Mouse (Mus musculus): ENCODE results near the gene Lama4. TPM values are rescaled to one million over a fixed set of nuclear protein-coding genes. Genes with fewer than 3 reads are reported as not detected.

The Lama4 gene
- total and polyA plus RNA-seq, 3 experiments: 40.7 to 55.4 (median 51.8) TPM

DNA sequence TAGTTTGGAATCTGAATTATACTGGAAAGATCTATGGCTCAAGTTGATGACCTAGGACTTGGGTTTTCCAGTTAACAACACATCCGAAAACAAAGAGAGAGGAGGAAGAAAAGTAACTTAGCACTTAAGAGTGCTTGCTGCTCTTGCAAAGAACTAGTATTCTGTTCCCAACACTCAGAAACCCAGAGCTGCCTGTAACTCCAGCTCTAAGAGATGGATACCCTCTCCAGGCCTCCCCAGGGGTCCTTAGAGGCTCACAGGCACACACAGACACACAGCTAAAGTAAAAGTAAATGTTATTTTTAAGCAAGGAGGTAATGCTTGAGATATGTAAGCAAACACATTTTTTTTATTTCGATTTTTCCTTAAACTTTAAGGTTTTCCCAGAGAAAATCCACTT is 49.5 kb downstream of the Lama4 start:
- TF ChIP-seq CTCF (IDR thresholded peaks at IDR 0.05) (no peak), POLR2A (IDR thresholded peaks at IDR 0.05; ENCODE audit: insufficient read depth, low read depth, low read length) (no peak), EP300 (IDR thresholded peaks at IDR 0.05; ENCODE audit: insufficient read depth, low read depth, low read length) (no peak)
- Histone ChIP-seq H3K79me2 (replicated peaks; ENCODE audit: control insufficient read depth, insufficient read depth, low read length) (no peaks in the 10 kb centered on the region; the same call in 1 of the 2 replicates), H3K9ac (ENCODE audit: low read depth, low read length) (no peak overlapping the region), H3K36me3 (ENCODE audit: control insufficient read depth, insufficient read depth, low read length) (peaks cover 38% of the 10 kb centered on the region), H3K27me3 (ENCODE audit: control insufficient read depth, insufficient read depth, low read length) (no peaks in the 10 kb centered on the region), H3K27ac (no peak overlapping the region), H3K4me1 (ENCODE audit: control insufficient read depth, insufficient read depth, low read length) (peaks cover 1% of the 10 kb centered on the region), H3K4me3 (no peak overlapping the region)
- WGBS: 80% methylated on average over 2 of the region's 2 CpGs
- intact Hi-C loops (cut with DNase I): no loop called here
- DNase-seq: no peak

DNA sequence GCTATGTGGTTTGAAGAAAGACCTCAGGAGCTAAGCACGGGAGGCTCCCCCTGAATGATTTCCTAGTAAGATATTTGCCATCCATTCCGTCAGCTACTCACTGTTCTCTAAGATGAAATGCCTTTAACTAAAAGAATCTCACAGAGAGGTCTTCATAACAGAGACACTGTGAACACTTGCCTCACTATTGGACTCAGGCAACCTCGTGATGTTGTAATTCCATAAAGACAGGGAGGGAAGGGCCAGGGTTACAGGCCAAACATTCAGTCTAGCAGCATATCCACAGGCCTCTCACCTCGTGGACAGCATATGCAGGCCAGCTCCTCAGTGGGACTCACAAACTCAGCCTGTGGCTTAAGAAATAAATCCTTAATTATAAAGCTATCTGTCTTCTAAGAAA is 52.7 kb downstream of the Lama4 start:
- no peak for DNase-seq
- Histone ChIP-seq H3K36me3 (ENCODE audit: control insufficient read depth, insufficient read depth, low read length) (peaks cover 34% of the 10 kb centered on the region), H3K9ac (ENCODE audit: low read depth, low read length) (no peak overlapping the region), H3K4me1 (ENCODE audit: control insufficient read depth, insufficient read depth, low read length) (peaks cover 3% of the 10 kb centered on the region), H3K27ac (no peak overlapping the region), H3K79me2 (replicated peaks; ENCODE audit: control insufficient read depth, insufficient read depth, low read length) (no peaks in the 10 kb centered on the region; the same call in 1 of the 2 replicates), H3K4me3 (no peak overlapping the region), H3K27me3 (ENCODE audit: control insufficient read depth, insufficient read depth, low read length) (no peaks in the 10 kb centered on the region)
- WGBS: 80% methylated on average over 4 of the region's 4 CpGs
- intact Hi-C loops (cut with DNase I): no loop called here
- TF ChIP-seq CTCF (IDR thresholded peaks at IDR 0.05): no peak
- no peak for TF ChIP-seq EP300 (IDR thresholded peaks at IDR 0.05; ENCODE audit: insufficient read depth, low read depth, low read length)
- no peak for TF ChIP-seq POLR2A (IDR thresholded peaks at IDR 0.05; ENCODE audit: insufficient read depth, low read depth, low read length)

DNA sequence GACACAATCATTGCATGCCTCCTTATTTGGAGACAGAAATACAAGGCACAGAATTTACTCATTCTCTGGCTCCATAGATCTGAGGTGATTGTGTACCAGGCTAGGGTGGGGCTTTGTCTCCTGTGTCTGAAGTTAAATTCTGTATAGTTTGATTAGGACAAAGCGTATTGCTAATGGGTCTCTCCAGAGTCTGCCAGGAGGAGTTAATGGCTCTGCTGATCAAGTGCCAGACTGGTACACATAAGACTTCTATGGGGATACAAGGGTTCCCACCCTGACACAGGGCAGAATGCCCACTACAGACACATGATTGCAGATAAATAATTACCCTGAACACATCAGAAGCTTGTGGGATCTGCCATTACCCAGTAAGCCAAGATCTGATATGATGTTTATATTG is 53.3 kb downstream of the Lama4 start:
- H3K4me1 ChIP-seq (ENCODE audit: control insufficient read depth, insufficient read depth, low read length): peaks cover 3% of the 10 kb centered on the region
- H3K27ac ChIP-seq: no peak overlapping the region
- no peaks in the 10 kb centered on the region; the same call in 1 of the 2 replicates for H3K79me2 ChIP-seq (replicated peaks; ENCODE audit: control insufficient read depth, insufficient read depth, low read length)
- TF ChIP-seq CTCF (IDR thresholded peaks at IDR 0.05) (no peak), EP300 (IDR thresholded peaks at IDR 0.05; ENCODE audit: insufficient read depth, low read depth, low read length) (no peak), POLR2A (IDR thresholded peaks at IDR 0.05; ENCODE audit: insufficient read depth, low read depth, low read length) (no peak)
- H3K9ac ChIP-seq (ENCODE audit: low read depth, low read length): no peak overlapping the region
- no peak for DNase-seq
- no peaks in the 10 kb centered on the region for H3K27me3 ChIP-seq (ENCODE audit: control insufficient read depth, insufficient read depth, low read length)
- intact Hi-C loops (cut with DNase I): no loop called here
- no peak overlapping the region for H3K4me3 ChIP-seq
- 87% methylated on average over 1 of the region's 1 CpGs for WGBS
- H3K36me3 ChIP-seq (ENCODE audit: control insufficient read depth, insufficient read depth, low read length): peaks cover 30% of the 10 kb centered on the region

DNA sequence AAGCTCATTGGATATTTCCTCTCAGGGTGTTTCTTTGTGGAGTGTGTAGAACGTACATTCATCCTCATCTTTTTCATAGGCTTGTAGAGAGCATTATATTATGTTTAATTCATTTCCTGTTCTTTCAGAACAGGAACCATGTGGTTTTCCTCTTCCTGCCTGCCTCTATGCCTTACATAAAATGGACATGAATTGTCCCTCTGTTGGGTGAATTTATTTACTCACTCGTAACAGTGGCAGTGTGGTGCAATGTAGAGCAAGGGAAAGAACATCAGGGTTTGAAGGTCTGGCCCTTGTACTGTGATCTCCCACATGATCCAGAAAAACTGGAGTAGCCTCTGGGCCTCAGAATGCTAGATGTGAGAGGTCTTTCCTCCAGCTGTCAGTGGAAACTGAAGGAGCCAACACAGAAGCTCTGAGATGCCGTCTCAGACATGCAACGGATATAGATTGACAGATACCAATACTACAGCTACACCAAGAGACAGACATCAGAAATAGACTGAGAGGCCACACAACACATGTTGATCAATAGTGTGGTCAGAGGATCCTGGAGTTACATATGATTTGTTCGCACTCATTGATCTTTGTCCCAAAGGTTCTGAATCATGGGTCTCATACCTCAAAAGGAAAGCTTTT is 58.4 kb downstream of the Lama4 start:
- 75% methylated on average over 5 of the region's 5 CpGs for WGBS
- Histone ChIP-seq H3K27me3 (ENCODE audit: control insufficient read depth, insufficient read depth, low read length) (no peaks in the 10 kb centered on the region), H3K36me3 (ENCODE audit: control insufficient read depth, insufficient read depth, low read length) (peaks cover 14% of the 10 kb centered on the region), H3K9ac (ENCODE audit: low read depth, low read length) (no peak overlapping the region), H3K27ac (no peak overlapping the region), H3K4me3 (no peak overlapping the region), H3K4me1 (ENCODE audit: control insufficient read depth, insufficient read depth, low read length) (peaks cover 3% of the 10 kb centered on the region), H3K79me2 (replicated peaks; ENCODE audit: control insufficient read depth, insufficient read depth, low read length) (no peaks in the 10 kb centered on the region)
- no peak for DNase-seq
- intact Hi-C loops (cut with DNase I): loop anchor here (5.0 kb wide), 1 partner anchor 56 kb away; the partner anchor contains the start of gene Lama4
- no peak for TF ChIP-seq CTCF (IDR thresholded peaks at IDR 0.05)
- no peak for TF ChIP-seq POLR2A (IDR thresholded peaks at IDR 0.05; ENCODE audit: insufficient read depth, low read depth, low read length)

DNA sequence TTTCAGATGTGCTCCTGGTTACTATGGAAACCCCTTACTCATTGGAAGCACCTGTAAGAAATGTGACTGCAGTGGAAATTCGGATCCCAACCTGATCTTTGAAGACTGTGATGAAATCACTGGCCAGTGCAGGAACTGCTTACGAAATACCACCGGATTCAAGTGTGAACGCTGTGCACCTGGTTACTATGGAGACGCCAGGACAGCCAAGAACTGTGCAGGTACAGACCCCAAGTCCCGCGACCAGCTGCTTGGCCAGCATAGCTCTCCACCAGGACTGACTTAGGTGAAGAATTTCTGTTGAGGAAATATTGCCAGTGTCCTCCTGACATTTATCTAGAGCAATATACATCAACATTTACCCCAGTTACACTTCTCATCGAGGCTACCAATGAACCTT is 61.2 kb downstream of the Lama4 start:
- peaks cover 10% of the 10 kb centered on the region for H3K36me3 ChIP-seq (ENCODE audit: control insufficient read depth, insufficient read depth, low read length)
- intact Hi-C loops (cut with DNase I): no loop called here
- 90% methylated on average over 8 of the region's 8 CpGs for WGBS

DNA sequence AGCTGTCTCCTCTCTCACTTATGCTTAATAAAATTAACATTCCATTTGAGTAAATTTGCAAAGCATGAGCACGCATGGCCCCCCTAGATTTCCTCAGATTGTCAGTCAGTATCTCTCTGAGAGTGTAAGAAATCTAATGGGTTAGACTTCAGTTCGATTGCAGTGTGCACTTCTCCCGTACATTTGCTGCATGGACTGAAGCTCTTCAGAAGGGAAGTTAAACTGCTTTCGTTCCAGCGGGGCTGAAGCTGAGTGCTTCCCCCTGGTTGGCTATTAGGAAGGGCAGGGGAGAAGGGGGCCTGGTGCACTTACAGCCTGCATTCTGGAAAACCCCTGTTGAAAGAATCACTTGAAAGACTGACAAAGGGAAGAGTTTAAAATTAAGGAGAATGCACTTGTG is 61.7 kb downstream of the Lama4 start:
- H3K9ac ChIP-seq (ENCODE audit: low read depth, low read length): no peak overlapping the region
- DNase-seq: no peak
- no peaks in the 10 kb centered on the region for H3K27me3 ChIP-seq (ENCODE audit: control insufficient read depth, insufficient read depth, low read length)
- no peak overlapping the region for H3K27ac ChIP-seq
- TF ChIP-seq EP300 (IDR thresholded peaks at IDR 0.05; ENCODE audit: insufficient read depth, low read depth, low read length) (no peak), CTCF (IDR thresholded peaks at IDR 0.05) (no peak), POLR2A (IDR thresholded peaks at IDR 0.05; ENCODE audit: insufficient read depth, low read depth, low read length) (no peak)
- intact Hi-C loops (cut with DNase I): no loop called here
- H3K79me2 ChIP-seq (replicated peaks; ENCODE audit: control insufficient read depth, insufficient read depth, low read length): no peaks in the 10 kb centered on the region
- whole genome bisulfite sequencing: 78% methylated on average over 5 of the region's 5 CpGs
- H3K4me1 ChIP-seq (ENCODE audit: control insufficient read depth, insufficient read depth, low read length): no peaks in the 10 kb centered on the region
- H3K36me3 ChIP-seq (ENCODE audit: control insufficient read depth, insufficient read depth, low read length): peaks cover 8% of the 10 kb centered on the region
- H3K4me3 ChIP-seq: no peak overlapping the region

More for the DNA sequence above, 61.2 kb downstream of the Lama4 start:
- DNase-seq: no peak
- Histone ChIP-seq H3K79me2 (replicated peaks; ENCODE audit: control insufficient read depth, insufficient read depth, low read length) (no peaks in the 10 kb centered on the region), H3K27ac (no peak overlapping the region), H3K27me3 (ENCODE audit: control insufficient read depth, insufficient read depth, low read length) (no peaks in the 10 kb centered on the region), H3K4me3 (no peak overlapping the region), H3K4me1 (ENCODE audit: control insufficient read depth, insufficient read depth, low read length) (no peaks in the 10 kb centered on the region), H3K9ac (ENCODE audit: low read depth, low read length) (no peak overlapping the region)
- TF ChIP-seq CTCF (IDR thresholded peaks at IDR 0.05) (no peak), EP300 (IDR thresholded peaks at IDR 0.05; ENCODE audit: insufficient read depth, low read depth, low read length) (no peak), POLR2A (IDR thresholded peaks at IDR 0.05; ENCODE audit: insufficient read depth, low read depth, low read length) (no peak)

All from heart, adult 2 months (tissue).